Mouse (Mus musculus) left cerebral cortex, adult 11 months (tissue): ENCODE results near the gene Abr.

Source experiments
- DNase-seq: peaks from one replicate; pipeline ENCODE4 v3.0.0; 2022; ENCODE audit warnings: low spot score

The Abr gene

GRCm38 (mm10) chr11:76569436-76569835 lies 52.7 kb downstream of the Abr start:
- no peak for DNase-seq

GRCm38 (mm10) chr11:76566081-76566480 lies 56.0 kb downstream of the Abr start:
- no peak for DNase-seq

DNA sequence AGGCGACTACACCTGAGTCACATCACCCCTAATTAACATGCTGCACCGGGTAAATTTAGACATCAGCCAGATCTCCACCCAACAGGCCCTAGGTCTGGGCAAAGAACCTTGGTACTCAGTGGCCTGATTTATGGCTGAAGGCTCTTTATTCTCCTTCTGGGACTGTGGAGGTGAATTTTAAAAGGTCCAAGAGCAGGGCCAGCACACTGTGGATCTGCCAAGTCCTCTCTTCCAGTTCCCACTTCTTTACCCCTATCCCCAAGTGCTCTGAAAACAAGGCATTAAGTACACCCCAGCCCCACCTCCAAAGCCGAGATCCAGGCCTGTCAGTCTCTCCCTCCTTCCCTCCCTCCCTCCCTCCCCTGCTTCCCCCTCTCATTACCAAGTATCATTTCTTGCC lies 59.5 kb downstream of the Abr start:
- no peak for DNase-seq

GRCm38 (mm10) chr11:76562165-76562564 lies 59.9 kb downstream of the Abr start:
- no peak for DNase-seq

- no peak for DNase-seq
Observed at GRCm38 (mm10) chr11:76557837-76558236, 64.3 kb downstream of the Abr start.

DNA sequence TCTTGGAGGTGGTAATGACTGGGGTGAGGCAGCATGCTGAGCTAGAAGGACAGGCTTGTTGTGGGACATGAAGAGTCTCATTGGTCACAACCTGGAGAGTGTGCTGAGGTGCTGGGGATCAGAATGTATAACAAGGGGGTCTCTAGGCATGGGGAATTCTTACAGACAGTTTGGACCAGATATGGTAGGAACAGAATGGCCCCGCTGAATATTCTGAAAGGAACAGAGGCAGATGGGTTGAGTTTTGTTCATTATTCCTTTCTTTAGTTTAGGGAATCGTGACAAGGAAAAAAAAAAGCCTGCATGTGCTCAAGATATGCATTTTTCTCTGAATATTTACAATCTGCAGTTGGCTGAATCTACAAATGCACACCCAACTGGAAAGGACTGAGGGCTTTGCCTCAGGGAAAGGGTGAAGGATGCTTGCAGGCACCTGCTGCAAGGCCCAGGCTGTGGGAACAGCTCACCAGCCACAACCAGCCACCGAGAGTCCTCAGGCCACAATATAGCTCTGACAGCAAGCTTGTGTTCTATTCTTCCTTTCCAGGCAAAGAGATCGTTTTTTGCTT lies 73.9 kb downstream of the Abr start:
- no peak for DNase-seq

GRCm38 (mm10) chr11:76547420-76547819 lies 74.7 kb downstream of the Abr start:
- no peak for DNase-seq

DNA sequence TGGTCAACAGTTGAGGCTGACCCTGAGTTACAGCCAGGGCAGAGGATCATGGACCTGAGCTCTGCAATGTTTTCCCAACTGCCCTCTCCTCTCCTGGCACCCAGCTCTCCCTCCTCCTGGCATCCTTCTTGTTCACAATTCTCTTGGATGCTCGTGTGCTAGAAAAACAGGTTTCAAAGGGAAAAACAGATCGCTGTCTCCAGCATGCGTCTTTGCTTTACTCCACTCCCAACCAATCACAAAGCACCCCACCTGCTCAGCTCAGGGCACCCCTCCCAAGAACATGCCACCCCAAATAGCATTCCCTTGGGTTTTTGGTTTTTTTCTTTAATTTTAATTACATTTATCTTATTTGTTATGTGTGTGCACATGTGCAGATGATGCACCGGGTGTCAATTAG lies 75.7 kb downstream of the Abr start:
- DNase-seq: no peak

- no peak for DNase-seq
Observed at GRCm38 (mm10) chr11:76543300-76543699, 78.8 kb downstream of the Abr start.

DNA sequence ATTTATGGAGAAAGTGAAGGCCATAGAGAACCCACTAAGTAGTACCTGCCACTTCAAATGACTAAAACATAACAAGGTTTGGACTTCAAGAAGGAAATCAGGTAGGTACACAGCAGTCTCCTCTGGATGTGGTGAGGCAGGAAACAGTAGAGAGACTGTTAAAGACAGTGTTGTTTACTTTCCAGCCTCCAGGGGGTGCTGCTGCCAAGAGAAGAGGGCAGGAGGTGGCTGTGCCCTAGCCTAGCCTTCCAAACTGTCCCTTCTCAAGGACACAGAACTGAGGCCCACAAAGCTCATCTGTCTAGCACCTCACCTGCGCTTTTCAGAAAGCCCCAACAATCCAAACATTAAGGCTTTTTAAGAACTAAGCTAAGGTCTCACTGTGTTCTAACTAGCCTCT lies 81.1 kb downstream of the Abr start:
- DNase-seq: no peak

DNA sequence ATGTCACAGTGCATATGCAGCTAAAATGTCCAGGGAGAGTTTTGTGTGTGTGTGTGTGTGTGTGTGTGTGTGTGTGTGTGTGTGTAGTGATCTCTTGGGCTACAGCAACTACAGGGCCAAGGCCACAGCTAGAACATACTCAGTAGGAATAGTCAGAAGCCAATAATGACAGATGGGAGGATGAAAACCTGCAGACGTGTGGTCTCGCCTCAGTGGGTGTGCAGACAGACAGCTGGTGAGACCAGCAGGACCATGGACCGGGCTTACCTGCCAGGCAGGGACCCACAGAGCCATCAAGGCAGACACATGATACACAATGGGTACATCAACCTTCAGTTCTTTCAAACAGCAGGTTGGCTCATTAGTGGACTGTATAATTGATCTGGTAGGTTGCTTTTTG lies 84.7 kb downstream of the Abr start:
- DNase-seq: no peak

GRCm38 (mm10) chr11:76536576-76537354 lies 85.3 kb downstream of the Abr start:
- no peak for DNase-seq

DNA sequence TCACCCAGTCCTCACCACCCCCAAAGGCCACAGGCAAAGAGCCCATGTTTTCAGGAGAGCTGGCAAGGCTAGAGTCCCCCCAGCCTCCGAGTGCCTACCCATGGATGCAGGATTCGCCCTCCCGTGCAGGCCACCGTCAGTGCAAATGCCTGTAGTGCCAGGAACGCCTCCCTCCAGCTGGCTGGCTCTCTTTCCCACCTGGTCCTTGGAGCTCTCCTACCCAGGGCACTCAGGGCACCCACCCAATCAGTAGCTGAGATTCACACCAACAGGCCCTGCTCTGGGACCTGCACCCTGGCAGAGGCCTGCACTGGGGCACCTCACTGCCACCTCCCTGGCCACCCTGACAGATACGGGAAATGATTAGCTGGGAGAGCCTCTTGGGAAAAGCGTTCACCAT lies 90.1 kb downstream of the Abr start:
- no peak for DNase-seq

GRCm38 (mm10) chr11:76530966-76531678 lies 91.0 kb downstream of the Abr start:
- no peak for DNase-seq

- no peak for DNase-seq
Observed at GRCm38 (mm10) chr11:76530168-76530935, 91.8 kb downstream of the Abr start.

DNA sequence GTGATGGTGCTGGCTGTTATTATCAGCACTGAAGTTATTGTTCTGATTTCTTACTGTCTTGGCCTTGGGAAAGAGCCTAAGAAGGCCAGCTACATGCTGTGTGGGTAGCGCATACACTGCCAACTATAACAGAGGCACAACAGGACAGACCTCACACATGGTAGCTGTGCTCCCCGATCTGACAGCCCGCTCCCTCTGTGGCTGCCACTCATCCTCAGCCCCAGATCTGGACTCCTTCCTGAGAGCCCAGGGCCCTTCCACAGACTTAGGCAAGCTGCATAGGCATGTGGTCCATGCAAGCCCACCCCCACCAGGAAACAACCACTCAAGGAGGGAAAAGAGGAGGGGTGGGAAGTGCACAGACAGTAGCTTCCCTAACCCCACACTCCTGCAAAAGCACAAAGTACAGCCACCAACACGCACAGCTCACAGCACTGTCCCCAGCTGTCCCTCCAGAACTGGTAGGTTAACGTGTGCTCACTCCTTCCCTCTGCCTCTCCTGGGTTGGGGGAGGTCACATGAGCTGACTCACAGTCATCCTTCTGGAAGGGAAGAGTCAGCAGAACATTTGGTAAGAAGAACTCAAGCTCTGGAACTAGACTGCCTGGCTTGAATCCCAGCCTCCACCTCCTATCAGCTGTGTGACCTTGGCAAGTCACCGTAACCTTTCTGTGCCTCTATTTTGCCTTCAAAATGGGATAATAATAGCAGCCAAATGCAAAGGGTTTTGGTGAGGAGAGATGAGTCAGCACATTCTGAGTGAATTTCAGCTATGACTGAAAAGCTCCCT lies 92.6 kb downstream of the Abr start:
- no peak for DNase-seq

GRCm38 (mm10) chr11:76525646-76526351 lies 96.3 kb downstream of the Abr start:
- DNase-seq: no peak

DNA sequence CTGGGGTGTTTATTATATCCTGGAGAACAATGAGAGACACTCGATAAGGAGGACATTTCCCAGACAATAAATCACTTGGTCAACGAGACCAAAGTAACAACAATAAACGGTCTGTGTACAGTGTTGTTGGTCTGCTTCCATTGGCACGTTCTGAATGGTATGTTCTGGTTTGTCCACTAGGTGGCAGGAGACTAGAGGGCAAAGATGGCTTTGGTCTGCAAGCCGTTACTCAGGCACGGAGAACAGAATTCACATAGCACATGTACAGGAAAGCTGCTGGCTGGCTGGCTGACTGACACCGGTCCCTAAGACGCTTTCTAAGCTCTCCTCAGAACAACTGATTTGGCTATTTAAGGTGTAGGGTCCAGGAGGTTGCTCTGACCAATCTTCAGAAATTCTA lies 97.2 kb downstream of the Abr start:
- DNase-seq: no peak

GRCm38 (mm10) chr11:76523356-76523755 lies 98.8 kb downstream of the Abr start:
- peak; percentile 68 for DNase-seq

- DNase-seq: no peak
Observed at GRCm38 (mm10) chr11:76520889-76521288, 101.2 kb downstream of the Abr start.

GRCm38 (mm10) chr11:76518613-76519012 lies 103.5 kb downstream of the Abr start:
- DNase-seq: no peak
